Mouse (Mus musculus) brain, embryonic 18.5 days (tissue): ENCODE measurements at regions not wholly inside any gene's neighbourhood (a gene's known extent, or its start where the extent isn't known, plus 50 kb on each side); places are given as distances from the start of the nearest gene placed in this dataset.

Experiments
- DNase-seq: peaks from one replicate; pipeline ENCODE4 v3.0.0-alpha.2; 2012; ENCODE audit warnings: low read depth, low spot score

GRCm38 (mm10) chr5:75342599-75342998 is 190.5 kb downstream of the Pdgfra start:
- no peak for DNase-seq

- DNase-seq, result no peak
Observed at GRCm38 (mm10) chr5:75346836-75347773, 195.0 kb downstream of the Pdgfra start.

- no peak for DNase-seq
Observed at GRCm38 (mm10) chr5:75347774-75348116, 195.7 kb downstream of the Pdgfra start.

GRCm38 (mm10) chr5:75355266-75355665 is 203.2 kb downstream of the Pdgfra start:
- no peak for DNase-seq

GRCm38 (mm10) chr5:75358869-75359268 is 206.8 kb downstream of the Pdgfra start:
- no peak for DNase-seq

- no peak for DNase-seq
Observed at GRCm38 (mm10) chr5:75363832-75364231, 210.9 kb upstream of the Kit start.

- DNase-seq, result no peak
Observed at GRCm38 (mm10) chr5:75367282-75367681, 207.4 kb upstream of the Kit start.

GRCm38 (mm10) chr5:75368691-75369090 is 206.0 kb upstream of the Kit start:
- no peak for DNase-seq

- DNase-seq, result no peak
Observed at GRCm38 (mm10) chr5:75372849-75373248, 201.9 kb upstream of the Kit start.

GRCm38 (mm10) chr5:75377311-75378300 is 197.1 kb upstream of the Kit start:
- no peak for DNase-seq

- no peak for DNase-seq
Observed at GRCm38 (mm10) chr5:75378655-75379054, 196.1 kb upstream of the Kit start.

GRCm38 (mm10) chr5:75380340-75380739 is 194.4 kb upstream of the Kit start:
- DNase-seq, result no peak

- DNase-seq, result no peak
Observed at GRCm38 (mm10) chr5:75382138-75382537, 192.6 kb upstream of the Kit start.

- no peak for DNase-seq
Observed at GRCm38 (mm10) chr5:75387886-75388454, 186.7 kb upstream of the Kit start.

- DNase-seq, result no peak
Observed at GRCm38 (mm10) chr5:75388699-75389260, 185.9 kb upstream of the Kit start.

GRCm38 (mm10) chr5:75389433-75389971 is 185.2 kb upstream of the Kit start:
- no peak for DNase-seq

GRCm38 (mm10) chr5:75398820-75399219 is 175.9 kb upstream of the Kit start:
- no peak for DNase-seq

- DNase-seq, result no peak
Observed at GRCm38 (mm10) chr5:75401734-75402133, 173.0 kb upstream of the Kit start.

- DNase-seq, result no peak
Observed at GRCm38 (mm10) chr5:75402631-75403030, 172.1 kb upstream of the Kit start.

GRCm38 (mm10) chr5:75403531-75403930 is 171.2 kb upstream of the Kit start:
- DNase-seq, result no peak

- DNase-seq, result no peak
Observed at GRCm38 (mm10) chr5:75404601-75405285, 170.0 kb upstream of the Kit start.
